Mouse (Mus musculus) ovary, postnatal 10 days (tissue): ENCODE data around the gene Evc2.

Experiments
- DNase-seq: peaks from one replicate; pipeline ENCODE4 v3.0.0; 2022; ENCODE audit warnings: low spot score

The Evc2 gene

GRCm38 (mm10) chr5:37472025-37472608 is 133.8 kb downstream of the Evc2 start:
- no peak for DNase-seq
